Mouse (Mus musculus) central nervous system, embryonic 11.5 days (tissue): ENCODE data around the gene Gm14308. TPM values are rescaled to one million over a fixed set of nuclear protein-coding genes. Genes with fewer than 3 reads are reported as not detected.

ENCODE experiments used
- polyA plus RNA-seq: library from polyadenylated mRNA; depleted of rRNA; stranded (reverse); fragments of >200 nt; gene quantifications from 2 replicates; pipeline ENCODE4 v1.2.3, GENCODE M21; 2012; rRNA removed

Gm14308 gene
- 4.1 and 23.6 TPM in 2 replicates for polyA plus RNA-seq

GRCm38 (mm10) chr2:176636244-176636643 is at the start of gene Gm14308:
TSS of gene Gm14308 (minus strand) at chr2:176636344.

GRCm38 (mm10) chr2:176670222-176670621 is 34.1 kb upstream of the Gm14308 start, which contains the start of gene Zfp973:
TSS of gene Zfp973 (plus strand) at chr2:176670522.

Other genes with a start within 250 kb of the Gm14308 start
- gene Gm14435, start 212.8 kb downstream of the Gm14308 start, polyA plus RNA-seq, result 0.72 and 1.9 TPM in 2 replicates
- 4.4 and 15.0 TPM in 2 replicates for gene Gm14434, start 149.6 kb downstream of the Gm14308 start, polyA plus RNA-seq
- gene Zfp967, start 115.3 kb downstream of the Gm14308 start, polyA plus RNA-seq, result not detected in 2 replicates
- 4.0 and 10.1 TPM in 2 replicates for gene Zfp973, start 34.2 kb upstream of the Gm14308 start, polyA plus RNA-seq
- gene Gm14305, start 72.0 kb upstream of the Gm14308 start, polyA plus RNA-seq, result 9.8 and 26.5 TPM in 2 replicates
- gene Gm14295, start 162.3 kb upstream of the Gm14308 start, polyA plus RNA-seq, result 5.0 and 21.6 TPM in 2 replicates
- not detected in 2 replicates for gene Gm14408, start 194.8 kb upstream of the Gm14308 start, polyA plus RNA-seq